Mouse (Mus musculus) C2C12 (cell line): ENCODE data around the gene Rgs3.

ENCODE experiments used
- CEBPB ChIP-seq: IDR thresholded peaks from one replicate; pipeline ENCODE4 v1.6.1; 2011; ENCODE audit warnings: low read depth, mild to moderate bottlenecking, control low read depth, moderate library complexity
- CTCF ChIP-seq: IDR thresholded peaks from one replicate; pipeline ENCODE4 v1.5.1; 2011; ENCODE audit not compliant: control insufficient read depth, insufficient read depth, insufficient read length
- FOSL1 ChIP-seq: IDR thresholded peaks from one replicate; pipeline ENCODE4 v1.8.0; 2011; ENCODE audit warnings: mild to moderate bottlenecking, low read length; ENCODE audit not compliant: poor library complexity, insufficient read depth, severe bottlenecking
- MAX ChIP-seq: IDR thresholded peaks from one replicate; pipeline ENCODE4 v1.6.1; 2011; ENCODE audit warnings: mild to moderate bottlenecking, control low read depth
- MYOD1 ChIP-seq: IDR thresholded peaks from one replicate; pipeline ENCODE4 v1.6.1; 2011; ENCODE audit warnings: low read depth; ENCODE audit not compliant: control insufficient read depth, insufficient read length
- MYOG ChIP-seq: IDR thresholded peaks from one replicate; pipeline ENCODE4 v1.6.1; 2011; ENCODE audit not compliant: control insufficient read depth, insufficient read length; ENCODE audit errors: extremely low read depth
- USF1 ChIP-seq: IDR thresholded peaks from one replicate; pipeline ENCODE4 v1.6.1; 2011; ENCODE audit warnings: low read depth, mild to moderate bottlenecking, control low read depth, moderate library complexity

GRCm38 (mm10) chr4:62720861-62721260, 161.2 kb downstream of the Rgs3 start:
- no peak for TF ChIP-seq MAX
- TF ChIP-seq CTCF = no peak
- TF ChIP-seq USF1 = no peak
- TF ChIP-seq FOSL1 = no peak
- TF ChIP-seq MYOD1 = no peak
- TF ChIP-seq CEBPB = no peak
- TF ChIP-seq MYOG = no peak
